Mouse (Mus musculus) lung, adult 10 weeks (tissue): ENCODE measurements around the gene Exog. TPM values are rescaled to one million over a fixed set of nuclear protein-coding genes. Genes with fewer than 3 reads are reported as not detected.

Experiments used
- polyA plus RNA-seq: library from polyadenylated mRNA; stranded (reverse); fragments of 350-450 nt; fragmentation: Illumina TruSeq; extraction: RNeasy Lipid Tissue Mini Kit (QIAGEN cat#74804); gene quantifications from one replicate; pipeline ENCODE4 v1.2.3, GENCODE M21; 2014; ENCODE audit warnings: low read depth, low replicate concordance; ENCODE audit not compliant: insufficient read depth

Gene Exog
- polyA plus RNA-seq: 4.7 TPM

DNA sequence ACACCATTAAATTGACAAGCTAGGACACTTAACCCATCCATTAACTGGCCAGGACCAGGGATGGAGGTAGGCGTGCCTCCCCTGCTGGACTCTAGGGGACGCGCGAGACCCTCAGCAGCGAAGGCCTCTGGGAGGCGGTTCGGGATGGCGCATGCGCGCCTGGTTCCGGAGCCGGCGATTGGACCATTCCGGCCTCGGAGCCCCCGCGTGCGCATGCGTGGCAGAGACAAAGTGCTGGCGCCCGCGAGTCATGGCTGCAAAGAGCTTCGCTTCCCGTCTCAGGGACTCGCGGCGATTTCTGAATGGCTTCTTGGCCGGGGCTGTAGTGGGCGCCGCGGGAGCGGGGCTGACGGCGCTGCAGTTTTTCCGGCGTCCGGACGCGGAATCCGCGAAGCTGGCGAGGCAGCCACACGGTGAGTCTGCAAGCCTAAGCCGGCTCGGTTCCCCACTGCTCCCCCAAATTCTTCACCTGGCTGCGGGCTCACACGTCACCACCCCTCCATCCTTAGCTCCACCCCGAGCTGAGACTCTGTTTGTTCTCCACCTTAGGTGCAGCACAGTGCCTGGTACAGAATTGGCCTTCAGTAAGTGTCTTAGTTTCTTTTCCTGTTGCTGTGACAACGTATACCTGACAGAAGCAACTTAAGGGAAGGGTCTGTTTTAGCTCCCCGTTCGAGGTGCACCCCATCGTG lies at the start of gene Exog:
Gene Exog, plus strand, starts transcription at position 206 of the 692 bp plus-strand sequence.

DNA sequence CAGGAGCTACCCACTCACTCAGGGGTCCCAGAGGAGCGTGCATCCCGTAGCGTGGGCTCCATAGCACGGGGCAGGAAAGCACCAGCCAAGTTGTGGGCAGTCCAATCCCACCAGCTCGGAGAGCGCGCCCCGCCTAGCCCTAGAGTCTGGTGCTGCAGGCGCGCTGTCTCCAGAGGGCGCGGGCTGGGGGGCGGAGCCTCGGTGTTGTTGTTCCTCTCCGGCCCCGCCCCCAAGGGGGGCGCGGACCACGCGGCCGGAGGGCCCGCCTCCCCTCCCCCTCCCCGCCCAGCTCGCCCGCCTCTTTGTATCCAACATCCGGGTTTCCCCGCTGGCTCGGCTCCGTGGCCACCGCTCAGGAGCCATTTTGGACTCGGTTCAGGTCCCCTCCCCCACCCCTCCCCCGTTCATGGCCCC lies 42.9 kb upstream of the Exog start, which contains the start of gene Acvr2b:
Gene Acvr2b, plus strand, starts transcription at position 318 of the 414 bp plus-strand sequence.

Other genes with a start within 250 kb of the Exog start
- gene Slc22a13, start 235.8 kb upstream of the Exog start, polyA plus RNA-seq: not detected
- gene Oxsr1, start 122.5 kb upstream of the Exog start, polyA plus RNA-seq: 17.2 TPM
- gene Acaa1a, start 105.3 kb upstream of the Exog start, polyA plus RNA-seq: 104 TPM
- 35.8 TPM for gene Myd88, start 103.5 kb upstream of the Exog start, polyA plus RNA-seq
- gene Xylb, start 87.6 kb upstream of the Exog start, polyA plus RNA-seq: 1.7 TPM
- 1.2 TPM for gene Slc22a14, start 79.4 kb upstream of the Exog start, polyA plus RNA-seq
- 1.6 TPM for gene Acvr2b, start 42.8 kb upstream of the Exog start, polyA plus RNA-seq
- gene Scn5a, start 134.1 kb downstream of the Exog start, polyA plus RNA-seq: 1.1 TPM